Mouse (Mus musculus) cerebellum, postnatal 4 days (tissue): ENCODE measurements around the gene Vdac1.

Source experiments
- DNase-seq, 2 experiments: peaks; one replicate each; pipeline ENCODE4 v3.0.0; 2022; ENCODE audit warnings: low spot score in 2 of 2, mixed read lengths in 1 of 2

Gene Vdac1

DNA sequence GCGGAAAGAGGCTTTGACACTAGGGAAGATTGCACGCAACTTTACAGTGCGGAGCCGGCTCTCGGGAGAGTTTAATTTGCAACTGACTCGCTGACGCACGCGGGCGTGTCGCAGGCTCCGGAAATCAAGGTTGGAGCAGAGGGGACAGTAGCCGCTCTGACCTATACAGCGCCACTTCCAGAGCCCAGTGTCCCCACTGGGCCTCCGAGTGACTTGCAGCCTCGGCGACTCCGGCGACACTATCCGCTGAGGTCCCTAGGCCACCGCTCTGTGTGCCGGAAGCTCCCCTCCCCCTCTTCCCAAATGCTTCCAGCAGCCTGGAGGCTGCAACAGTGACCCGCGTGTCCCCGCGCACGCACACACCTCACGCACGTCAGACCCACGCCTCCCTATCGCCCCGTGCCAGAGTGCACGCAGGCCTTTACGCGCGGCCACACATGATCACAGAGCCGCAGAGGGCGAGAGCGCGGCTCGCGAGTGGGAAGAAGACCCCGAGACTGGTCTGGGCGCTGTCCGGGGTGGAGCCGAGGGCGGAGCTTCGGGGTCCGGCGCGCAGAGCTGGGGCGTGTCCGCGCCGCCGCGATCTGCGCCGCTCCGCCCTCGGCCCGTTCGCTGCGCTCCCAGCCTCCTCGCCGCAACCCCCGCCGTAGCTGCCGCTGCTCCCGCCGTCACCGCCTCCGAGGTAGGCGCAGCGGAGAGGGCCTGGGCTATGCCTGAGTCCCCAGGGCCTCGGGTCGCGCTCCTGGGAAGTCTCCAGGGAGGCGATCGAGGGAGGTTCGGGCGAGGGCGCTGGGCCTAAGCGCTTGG lies at the start of gene Vdac1:
Gene Vdac1, plus strand, starts transcription at position 390 of the 807 bp plus-strand sequence.
- peak; percentile 80 to 86 for DNase-seq

DNA sequence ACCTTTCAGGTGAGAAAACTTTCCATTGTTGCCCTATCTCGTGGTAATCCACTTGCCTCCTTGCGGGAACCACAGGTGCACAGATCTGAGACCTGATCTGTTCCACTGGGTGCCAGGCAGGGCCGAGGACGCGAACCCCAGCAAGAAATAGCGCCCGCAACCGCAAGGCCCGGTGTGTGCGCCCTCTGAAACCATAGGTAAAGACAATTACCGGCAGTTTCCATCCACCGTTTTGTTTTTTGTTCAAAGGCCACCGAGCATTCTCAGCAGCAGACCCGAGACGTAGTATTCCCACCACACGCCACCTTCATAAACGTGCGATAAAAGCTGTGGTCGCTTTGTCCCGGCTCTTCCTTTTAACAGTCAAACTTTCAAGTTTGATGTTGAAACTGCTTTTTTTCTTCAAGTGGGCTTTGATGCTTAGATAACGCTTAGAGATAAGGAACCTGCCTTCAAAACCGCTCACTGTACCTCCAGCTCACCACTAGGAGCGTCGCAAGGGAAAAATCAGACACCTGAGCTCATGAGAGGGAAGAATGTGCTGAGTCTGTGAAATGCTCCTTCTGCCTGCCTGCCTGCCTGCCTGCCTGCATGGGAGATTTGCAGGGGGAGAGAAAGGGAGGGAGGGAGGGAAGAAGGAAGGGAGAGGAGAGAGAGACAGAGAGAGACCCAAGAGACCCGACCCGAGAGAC lies 46.4 kb upstream of the Vdac1 start:
- DNase-seq = no peak

DNA sequence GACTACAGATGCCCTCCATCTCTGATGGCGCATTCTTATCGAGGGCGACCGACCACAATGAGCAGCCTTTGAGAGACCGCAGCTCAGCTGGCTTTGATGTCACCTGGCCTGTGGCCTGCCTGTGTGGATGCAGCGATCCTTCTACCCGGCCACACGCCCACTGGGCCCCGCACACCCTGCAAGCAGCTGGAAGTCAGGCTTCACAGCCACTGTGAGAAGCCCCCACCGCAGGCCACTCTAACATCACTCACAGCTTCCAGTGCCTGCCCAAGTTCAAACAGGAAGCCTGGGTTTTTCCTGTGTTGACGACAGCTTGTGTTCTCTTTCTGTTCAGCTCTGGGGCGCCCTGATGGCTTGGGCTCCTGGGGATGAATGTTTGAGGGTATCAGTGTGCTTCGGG lies 42.2 kb upstream of the Vdac1 start:
- no peak for DNase-seq

DNA sequence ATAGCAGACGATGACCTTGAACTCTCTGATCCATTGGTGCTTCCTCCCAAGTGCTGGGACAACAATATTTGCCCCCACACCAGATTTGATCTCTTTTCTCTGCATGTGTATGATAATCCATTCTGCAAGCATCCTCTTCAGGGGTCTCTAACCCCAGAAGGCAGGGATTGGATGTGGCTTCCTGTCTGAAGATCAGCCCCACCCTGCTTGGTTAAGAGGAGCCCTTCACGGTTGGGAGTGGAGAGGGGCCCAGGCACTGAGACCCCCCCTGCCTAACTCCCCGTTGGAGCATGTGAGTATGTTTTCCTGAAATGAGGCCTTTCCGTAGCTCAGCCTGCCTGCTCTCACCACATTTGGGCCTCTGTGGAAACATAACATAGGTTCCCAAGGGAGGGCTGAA lies 41.0 kb upstream of the Vdac1 start:
- DNase-seq = no peak

DNA sequence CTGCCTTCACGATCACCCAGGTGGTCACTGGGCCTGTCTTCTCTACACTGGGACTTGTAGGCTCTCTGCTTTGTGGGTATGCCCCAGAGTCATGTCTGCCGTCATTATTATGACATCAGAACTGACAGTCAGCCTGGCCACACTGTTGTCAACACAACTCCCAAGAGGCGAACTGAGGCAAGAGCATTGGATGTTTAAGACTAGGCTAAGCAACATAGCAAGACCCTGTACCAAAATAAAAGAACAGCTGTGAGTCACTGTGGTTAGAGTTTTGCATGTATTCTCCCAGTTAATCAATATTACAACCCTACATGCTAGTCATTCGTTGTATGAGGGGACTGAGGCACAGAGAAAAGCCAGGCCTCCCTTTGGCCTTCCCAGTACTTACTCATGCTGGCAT lies 40.1 kb upstream of the Vdac1 start:
- DNase-seq = no peak

DNA sequence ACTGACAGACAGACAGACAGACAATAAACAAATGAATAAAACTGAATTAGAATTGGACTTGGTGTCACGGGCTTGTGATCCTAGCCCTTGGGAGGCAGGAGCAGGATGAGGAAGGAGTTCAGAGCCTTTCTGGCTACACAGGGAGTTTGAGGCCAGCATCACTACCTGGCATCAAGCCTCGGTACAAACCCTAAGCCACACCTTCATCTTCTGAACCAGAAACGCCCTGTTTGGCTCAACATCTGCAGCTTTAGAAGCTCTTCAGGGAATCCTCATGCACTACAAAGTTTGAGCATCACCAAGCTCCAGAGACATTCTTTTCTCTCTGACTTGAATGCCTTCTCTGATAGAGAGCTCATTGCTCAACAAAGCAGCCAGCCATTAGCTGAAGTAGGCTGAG lies 39.1 kb upstream of the Vdac1 start:
- DNase-seq = no peak

DNA sequence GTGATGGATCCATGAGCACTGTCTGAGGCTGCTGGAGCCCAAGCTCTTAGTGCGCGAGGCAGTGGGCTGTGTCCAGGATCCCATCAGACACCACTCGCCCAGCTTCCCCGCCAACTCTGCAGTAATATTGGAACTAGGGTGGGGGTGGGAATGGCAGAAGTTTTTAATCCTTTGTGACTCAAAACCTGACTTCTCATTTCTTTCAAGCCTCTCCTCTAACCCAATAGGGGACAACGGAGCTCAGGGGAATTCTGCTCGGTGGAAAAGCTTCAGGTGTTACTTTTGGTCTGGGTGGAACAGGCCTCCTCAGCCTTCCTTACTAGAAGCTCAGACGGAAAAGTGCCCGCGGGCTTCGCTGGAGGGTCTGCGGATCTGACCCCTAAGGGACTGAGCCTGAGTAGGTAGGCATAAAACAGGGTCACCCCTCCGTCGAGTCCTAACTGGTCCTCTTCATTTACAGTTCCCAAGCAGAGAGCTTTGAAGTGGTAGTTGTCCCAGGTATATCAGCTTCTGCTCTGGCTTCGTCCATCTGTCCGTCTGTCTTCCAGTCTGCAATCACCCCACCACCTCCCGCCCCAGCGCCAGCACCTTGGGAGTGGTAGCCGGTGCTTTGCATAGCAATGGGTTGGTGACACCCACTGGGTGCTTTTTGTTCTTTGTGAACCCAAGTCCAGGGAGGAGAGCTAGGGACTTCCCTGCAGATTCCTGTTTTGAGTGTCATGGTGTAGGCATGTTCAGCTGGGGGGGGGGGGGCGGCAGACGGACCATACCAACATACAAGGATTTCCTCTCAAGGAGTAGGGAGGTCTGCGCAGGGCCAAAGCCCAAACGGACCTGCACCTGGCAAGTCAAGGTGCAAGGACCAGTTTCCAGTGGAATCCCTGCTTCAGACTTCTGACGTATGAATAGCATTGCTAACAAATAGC lies 36.0 kb upstream of the Vdac1 start:
- no peak for DNase-seq

DNA sequence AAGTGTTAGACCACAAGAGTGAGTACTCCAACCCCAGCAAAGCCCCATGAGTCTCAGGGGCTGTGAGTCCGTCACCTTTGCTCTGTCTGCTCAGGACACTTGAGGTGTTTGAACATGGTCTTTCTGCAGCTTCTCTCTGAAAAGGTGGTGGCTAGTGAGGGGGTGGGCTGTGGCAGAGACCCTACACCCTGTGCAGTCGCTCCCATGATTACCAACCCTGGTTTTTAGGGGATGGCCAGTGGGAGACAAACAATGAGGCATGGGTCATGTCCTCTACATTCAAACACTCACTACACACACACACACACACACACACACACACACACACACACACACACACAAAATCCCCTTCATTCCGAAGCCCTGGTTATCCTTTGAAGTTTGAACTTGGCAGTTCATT lies 33.3 kb upstream of the Vdac1 start:
- no peak for DNase-seq

DNA sequence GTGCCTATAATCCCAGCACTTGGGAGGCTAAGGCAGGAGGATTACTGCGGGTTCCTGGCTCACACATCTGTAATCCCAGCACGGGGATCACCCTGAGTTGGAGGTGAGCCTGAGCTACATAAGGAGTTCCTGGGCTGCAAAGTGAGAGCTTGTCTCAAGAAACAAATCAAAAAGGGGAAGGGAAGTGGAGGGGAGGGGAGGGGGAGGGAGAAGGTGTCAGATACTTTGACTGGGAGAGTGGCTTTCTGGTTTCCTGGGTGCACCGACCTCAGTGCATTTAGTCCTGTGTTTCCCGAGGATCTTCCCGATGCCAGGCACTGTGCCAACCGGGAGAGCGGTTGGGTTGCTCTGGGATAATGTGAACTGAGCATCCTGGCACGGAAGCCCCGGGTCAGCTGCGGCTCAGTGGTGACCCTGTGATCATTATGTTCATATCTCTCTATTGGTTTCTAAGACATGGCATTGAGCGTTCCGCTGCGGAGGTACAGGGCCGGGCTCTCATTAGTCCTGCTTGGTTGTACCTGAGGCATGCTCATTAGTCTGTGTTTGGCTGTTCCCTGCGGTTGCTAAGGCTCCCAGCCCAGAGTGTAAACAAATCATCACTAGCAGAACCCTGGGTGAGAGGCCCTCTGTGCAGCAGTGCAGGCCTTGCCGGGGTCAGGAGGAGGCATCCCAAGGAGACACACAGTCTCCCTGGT lies 28.1 kb upstream of the Vdac1 start:
- peak in 1 of 2 experiments; percentile 57 for DNase-seq

DNA sequence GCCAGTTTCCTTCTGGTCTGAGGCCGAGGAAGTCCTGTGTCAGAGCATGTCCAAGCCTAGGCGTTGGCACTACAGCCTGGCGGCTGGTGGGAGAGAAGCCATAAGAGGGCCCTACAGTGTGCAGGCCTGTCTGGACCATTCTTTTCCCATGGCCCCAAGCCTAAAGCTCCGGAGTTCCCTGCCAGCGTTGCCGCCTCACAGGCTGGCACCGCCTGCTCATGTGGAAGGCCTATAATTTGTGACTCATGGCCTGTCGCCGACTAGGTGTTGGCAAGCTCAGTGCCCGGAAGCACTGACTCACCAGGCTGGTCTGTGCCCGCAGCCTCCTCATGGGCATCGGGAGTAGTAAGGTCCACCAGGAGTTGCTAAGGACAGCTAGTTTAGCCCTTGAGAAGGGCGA lies 27.0 kb upstream of the Vdac1 start:
- DNase-seq = peak; percentile 34 to 75

DNA sequence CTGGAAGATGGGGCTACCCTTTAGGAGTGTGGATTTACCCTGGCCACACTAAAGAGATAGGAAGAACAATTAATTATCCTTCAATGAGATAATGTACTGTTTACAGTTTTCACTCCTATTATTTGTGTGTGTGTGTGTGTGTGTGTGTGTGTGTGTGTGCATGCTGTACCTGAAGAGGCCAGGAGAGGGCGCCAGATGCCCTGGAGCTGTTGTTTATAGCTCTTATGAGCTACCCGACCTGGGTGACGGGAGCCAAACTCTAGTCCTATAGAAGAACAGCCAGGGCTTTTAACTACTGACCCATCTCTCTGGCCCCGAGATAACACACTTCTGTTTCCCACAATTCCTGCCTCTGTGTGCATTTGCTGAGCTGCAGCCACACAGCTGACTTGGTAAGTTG lies 25.4 kb upstream of the Vdac1 start:
- no peak for DNase-seq

DNA sequence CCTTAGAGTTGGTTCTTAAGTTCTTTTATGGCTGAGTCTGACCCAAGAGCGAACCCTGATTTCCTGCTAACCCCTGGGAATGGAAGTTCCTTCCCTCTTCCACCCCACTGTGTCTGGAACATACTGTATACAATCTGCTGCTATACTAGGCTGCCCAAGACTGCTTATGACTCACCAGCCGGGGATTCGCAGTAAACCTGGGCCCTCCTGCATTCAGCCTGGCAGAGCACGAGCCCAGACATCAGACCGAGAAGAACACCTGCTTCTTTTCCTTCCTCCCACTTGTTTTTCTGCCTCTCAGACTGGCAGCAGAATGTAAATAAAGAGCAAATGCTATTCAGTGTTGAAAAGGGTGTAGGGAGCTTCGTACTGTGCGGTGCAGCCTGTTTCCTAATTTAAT lies 24.7 kb upstream of the Vdac1 start:
- no peak for DNase-seq

DNA sequence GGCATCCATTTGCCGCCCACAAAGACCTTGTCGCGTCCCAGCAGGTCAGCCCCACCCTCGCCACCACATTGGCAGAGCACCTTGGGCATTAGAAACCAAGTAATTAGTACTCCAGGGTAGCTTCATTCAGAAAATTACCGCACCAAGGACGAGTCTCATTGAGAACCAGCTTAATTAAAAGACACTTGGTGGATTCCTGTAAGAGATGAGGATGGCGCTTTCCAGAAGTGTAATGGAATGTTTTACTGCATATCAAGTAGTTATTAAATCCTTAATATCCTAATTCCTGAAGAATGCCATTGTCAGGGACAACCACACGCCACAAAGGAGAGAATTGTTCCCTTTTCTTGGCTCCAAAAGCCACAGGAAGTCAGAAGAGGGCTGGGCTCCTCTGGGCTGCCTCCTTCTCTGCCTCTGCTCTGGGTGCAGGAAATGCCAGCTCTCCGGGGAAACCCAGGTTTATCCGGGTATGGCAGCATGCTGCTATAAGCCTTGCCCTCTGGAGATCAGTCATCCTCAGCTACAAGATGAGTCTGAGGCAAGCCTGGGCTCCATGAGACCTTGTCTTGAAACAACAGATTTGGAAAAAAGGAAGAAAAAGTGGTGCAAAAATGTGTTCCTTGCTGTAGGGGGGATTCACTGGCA lies 22.9 kb upstream of the Vdac1 start:
- DNase-seq = no peak

DNA sequence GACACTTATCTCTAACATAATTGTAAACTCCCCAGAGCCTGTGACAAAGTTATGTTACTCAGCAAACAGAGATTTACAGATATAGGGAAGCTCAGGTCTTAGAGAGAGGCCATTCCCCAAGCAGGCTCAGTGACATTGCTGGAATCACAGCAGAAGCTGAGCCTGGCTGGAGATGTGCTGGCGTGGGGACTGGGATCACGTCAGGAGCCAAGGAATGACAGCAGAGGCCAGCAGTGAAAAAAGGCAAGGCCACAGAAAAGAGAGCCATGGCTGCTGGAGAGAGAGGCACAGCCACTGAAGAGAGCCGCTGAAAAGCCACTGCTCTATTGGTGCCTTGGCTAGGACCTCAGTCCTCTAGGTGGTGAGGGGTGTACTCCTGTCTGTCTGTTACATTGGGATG lies 22.3 kb upstream of the Vdac1 start:
- no peak for DNase-seq

DNA sequence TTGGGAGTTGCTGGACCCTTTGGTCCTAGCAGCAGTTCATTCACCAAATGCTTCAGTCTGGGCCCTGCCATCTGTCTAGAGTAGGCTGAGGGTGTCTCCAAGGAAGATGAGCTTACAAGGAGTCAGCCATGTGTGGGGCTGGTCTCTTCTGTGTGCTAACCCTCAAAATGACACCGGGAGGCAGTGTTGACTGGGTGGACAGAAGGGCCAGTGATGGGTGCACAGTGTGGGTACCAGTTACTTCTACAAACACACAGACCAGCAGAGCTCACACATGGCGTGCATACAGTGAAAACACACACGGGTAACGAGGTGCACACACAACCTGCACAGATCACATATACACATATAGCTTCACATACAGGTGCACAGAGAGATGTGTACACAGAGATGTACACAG lies 21.6 kb upstream of the Vdac1 start:
- no peak for DNase-seq

DNA sequence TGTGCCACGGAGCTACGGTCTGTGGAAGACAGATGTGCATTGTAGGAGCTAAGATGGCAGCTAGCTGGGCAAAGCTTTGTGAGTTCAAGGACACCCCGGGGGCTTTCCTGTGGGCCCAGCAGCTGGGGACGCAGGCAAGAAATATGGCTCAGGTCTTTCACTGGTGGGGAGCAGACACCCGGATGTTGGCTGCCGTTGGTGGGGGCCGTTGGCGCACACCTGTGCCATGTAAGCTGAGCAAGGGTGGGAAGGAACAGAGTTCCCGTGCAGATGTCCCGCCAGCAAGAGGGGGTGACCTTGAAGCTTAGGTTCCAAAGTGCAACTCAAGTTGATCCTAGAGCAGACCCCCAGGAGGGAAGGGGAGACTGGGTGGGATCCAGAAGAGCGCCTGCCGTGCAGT lies 21.1 kb upstream of the Vdac1 start:
- no peak for DNase-seq

DNA sequence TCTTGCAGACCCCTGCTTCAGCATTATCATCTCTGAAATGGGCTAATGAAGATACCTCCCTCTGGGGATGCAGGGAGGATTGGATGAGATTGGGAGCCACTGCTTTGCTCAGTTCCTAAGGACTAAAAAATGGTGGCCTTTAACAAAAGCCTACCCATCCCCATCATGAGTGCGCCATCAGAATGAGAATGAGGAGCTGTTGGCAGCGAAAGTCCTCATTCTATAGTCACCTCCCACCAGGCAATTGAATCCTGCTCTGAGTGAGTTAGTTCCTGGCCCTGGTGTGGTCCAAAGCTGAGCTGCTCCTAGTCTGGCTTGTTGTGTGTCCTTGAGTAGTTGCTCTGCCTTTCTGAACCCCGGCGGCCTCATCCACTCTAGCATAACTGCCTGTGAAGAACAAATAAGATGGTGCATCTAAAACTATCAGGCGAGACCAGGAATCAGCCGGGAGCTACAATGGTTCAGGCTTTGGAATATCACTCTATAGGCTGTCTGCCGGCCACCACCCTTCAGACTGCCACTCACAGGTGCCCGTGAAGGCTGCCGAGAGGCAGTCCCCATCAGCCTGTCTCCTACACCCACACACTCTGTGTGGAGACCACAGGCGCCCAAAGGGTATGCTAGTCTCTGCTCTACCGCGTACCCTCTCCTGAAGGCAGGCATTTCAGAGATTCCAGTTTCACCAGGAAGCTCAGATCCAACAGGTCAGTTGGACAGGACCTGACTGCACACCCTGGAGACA lies 20.4 kb upstream of the Vdac1 start:
- DNase-seq = no peak

DNA sequence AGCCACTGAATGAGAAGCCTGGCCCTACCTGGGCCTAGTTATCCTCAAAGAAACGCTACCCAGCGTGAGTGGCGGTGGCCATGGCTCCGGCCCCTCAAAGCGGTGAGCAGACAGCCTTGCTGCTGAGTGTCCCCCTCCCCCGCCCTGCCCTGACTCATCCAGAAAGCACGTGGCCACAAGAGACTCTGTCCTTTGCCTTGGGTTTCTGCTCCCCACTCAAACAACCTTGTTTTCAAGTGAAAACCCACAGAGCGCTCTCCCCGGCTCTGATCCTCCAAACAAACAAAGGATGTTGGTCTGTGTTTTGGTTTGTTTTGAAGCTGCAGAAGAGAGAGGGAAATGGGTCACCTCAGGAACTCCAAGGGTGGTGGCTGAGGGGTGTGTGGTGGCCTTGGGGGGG lies 19.7 kb upstream of the Vdac1 start:
- no peak for DNase-seq

DNA sequence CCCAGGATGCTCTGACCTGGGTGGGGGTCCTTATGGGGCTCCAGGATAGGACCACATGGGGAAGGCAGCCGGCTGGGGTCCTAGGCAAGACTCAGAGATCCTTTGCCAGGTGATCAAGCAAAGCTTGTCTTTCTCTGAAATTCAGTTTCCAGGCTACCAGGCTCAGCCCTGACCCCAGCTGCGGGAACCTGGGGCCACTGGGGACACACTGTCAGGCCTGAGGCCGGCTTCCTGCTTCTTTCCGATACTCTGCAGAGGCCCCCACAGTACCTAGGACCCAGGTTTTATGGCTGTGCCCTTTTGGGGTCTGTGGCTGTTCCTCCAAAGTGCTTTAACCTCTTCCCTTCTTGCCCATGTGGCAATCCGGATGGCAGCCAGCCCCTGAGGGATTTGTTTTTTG lies 19.2 kb upstream of the Vdac1 start:
- no peak for DNase-seq

DNA sequence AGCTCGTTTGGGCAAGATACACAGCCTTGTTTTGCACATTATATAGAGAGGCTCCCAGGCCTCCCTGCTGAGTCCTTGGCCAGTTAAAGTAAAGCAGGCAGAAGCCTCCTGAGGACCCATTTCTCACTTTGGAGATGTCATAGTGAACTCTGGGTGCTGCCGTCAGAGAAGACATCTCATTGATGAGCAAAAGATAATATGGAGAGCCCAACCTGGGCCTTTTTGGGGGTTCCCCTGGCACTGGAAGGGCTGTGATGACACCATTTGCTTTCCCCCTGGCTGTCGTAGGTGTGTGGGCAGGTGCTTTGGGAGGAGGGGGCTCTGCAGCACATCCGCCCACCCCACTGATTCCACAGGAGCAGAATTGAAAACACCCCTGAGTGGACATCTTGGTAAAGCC lies 18.4 kb upstream of the Vdac1 start:
- no peak for DNase-seq

DNA sequence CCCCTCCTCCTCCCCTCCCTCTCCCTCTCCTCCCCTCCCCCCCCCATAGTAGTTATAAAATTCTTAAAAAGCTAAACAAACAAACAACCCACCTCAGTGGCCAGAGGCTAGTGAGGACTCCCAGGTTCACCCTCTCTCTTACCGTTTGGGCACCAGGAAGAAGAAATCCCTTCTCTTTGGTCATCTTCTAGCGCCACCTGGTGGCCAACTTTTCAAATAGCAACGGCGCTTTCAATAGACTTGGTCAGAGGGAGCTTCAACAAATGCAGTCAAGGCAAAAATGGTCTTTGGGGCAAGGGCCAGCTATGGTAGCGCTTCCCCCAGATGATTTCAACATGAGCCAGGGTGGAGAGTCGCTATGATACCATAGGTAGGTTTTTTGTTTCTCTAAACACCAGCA lies 17.5 kb upstream of the Vdac1 start:
- DNase-seq = peak; percentile 71 to 86
